ENCODE assay signal across 9 mouse cellular contexts in the genomic region with DNA sequence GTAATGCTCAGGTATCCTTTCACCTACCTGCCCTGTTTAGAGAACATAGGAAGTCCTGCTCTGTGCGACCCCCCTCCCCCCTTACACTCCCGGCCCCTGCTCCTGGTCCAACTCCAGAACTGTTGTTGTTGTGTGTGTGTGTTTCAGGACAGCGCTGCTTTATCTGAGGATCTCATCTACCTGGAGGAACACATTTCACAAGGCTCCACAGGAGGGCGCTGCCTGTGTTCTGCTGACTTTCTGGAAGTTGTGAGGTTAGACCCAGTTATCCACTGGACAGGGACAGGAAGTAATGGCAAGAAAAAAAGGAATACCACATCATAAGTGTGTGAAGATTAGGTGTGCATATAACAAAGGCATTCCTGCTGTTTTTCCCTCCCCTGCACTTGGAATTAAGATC.
DNase-seq lines count a peak whose midpoint lies in the region; ATAC-seq and TF ChIP-seq lines count a peak whose summit lies in the region.
"Had no signal": no experiment of that assay in that cellular context is flagged by ENCODE, and none has a peak within 500 bp of the region (broad histone marks: within the 10 kb centered on the region; RNA-seq: fewer than 3 reads in every experiment).

No protein-coding gene starts in this region.

- H3K9ac ChIP-seq in lung, embryonic 14.5 days, result no peak overlapping the region

- no peaks in the 10 kb centered on the region for H3K27me3 ChIP-seq in lung, embryonic 14.5 days (ENCODE audit: insufficient read depth, low read length)

- 58% methylated on average over 4 of the region's 4 CpGs for WGBS in lung, embryonic 14.5 days

- peak; percentile 20 to 23 for DNase-seq in adrenal gland, postnatal 36 days
- no peak for DNase-seq in adrenal gland, postnatal 4 days (ENCODE audit: low spot score in 2 of 2)
- peak; percentile 34 for DNase-seq in layer of hippocampus, adult 11-12 months (ENCODE audit: low spot score)
- DNase-seq in layer of hippocampus, adult 9-11 months, result no peak
- peak; percentile 30 for DNase-seq in R1 (ENCODE audit: low read depth, low spot score)
- DNase-seq in lung, embryonic 14.5 days, result peak; percentile 9
- no peak for DNase-seq in neural tube, embryonic 10.5 days (ENCODE audit: extremely low spot score, low spot score)
- no peak for DNase-seq in ovary, postnatal 14 days (ENCODE audit: low spot score)
- DNase-seq: cerebellum, adult 8-10 months had no signal

- H3K4me2 ChIP-seq in lung, embryonic 14.5 days, result no peak overlapping the region

- no peaks in the 10 kb centered on the region for H3K9me3 ChIP-seq in lung, embryonic 14.5 days (ENCODE audit: low read depth, low read length)

- peak; percentile 48 for TF ChIP-seq CTCF in lung, embryonic 14.5 days (IDR thresholded peaks at IDR 0.05; ENCODE audit: low read depth)

- no peak overlapping the region for H3K4me3 ChIP-seq in lung, embryonic 14.5 days (ENCODE audit: low read depth, low read length)

- H3K4me1 ChIP-seq in lung, embryonic 14.5 days (ENCODE audit: insufficient read depth), result no peaks in the 10 kb centered on the region

- no peak for ATAC-seq in lung, embryonic 14.5 days (ENCODE audit: insufficient read depth)

- H3K36me3 ChIP-seq in lung, embryonic 14.5 days (ENCODE audit: insufficient read depth), result no peaks in the 10 kb centered on the region

- no peak overlapping the region for H3K27ac ChIP-seq in lung, embryonic 14.5 days (ENCODE audit: low read depth)

Comparison
In these comparisons a context has a peak if more than half of its experiments do, and no peak if none do; other contexts are left out.
1. DNase-seq: peak in adrenal gland, postnatal 36 days (2 of 2), layer of hippocampus, adult 11-12 months (single experiment), R1 (single experiment) and lung, embryonic 14.5 days (single experiment); none in adrenal gland, postnatal 4 days (0 of 2), layer of hippocampus, adult 9-11 months (single experiment), neural tube, embryonic 10.5 days (single experiment) and ovary, postnatal 14 days (single experiment).